Mouse (Mus musculus): ENCODE measurements around the gene Tradd. TPM values are rescaled to one million over a fixed set of nuclear protein-coding genes. Genes with fewer than 3 reads are reported as not detected.
A peak's percentile ranks its signal among the peaks of the same experiment; 100 is the strongest.

Gene Tradd
- polyA plus RNA-seq, 1 experiment from 2014 or later, result 18.0 TPM

- ATAC-seq (ENCODE audit: insufficient number of reproducible peaks, insufficient read depth, low FRiP score, low read depth), result no peak
- Histone ChIP-seq H3K27ac (replicated peaks in 1 of 2; ENCODE audit: control insufficient read depth in 1 of 2, insufficient read depth in 1 of 2, low read depth in 2 of 2, low read length in 2 of 2) (no peak overlapping the region), H3K36me3 (ENCODE audit: control insufficient read depth, insufficient read depth, low read length) (peaks cover 27% of the 10 kb centered on the region), H3K9me3 (ENCODE audit: control insufficient read depth, low read length) (no peaks in the 10 kb centered on the region), H3K9ac (ENCODE audit: low read length) (no peak overlapping the region), H3K4me1 (ENCODE audit: control insufficient read depth in 2 of 2, insufficient read depth in 2 of 2, low read length in 2 of 2) (no peaks in the 10 kb centered on the region), H3K4me3 (ENCODE audit: control insufficient read depth in 1 of 2, insufficient read depth in 1 of 2, low read depth in 1 of 2, low read length in 2 of 2) (no peak overlapping the region), H3K27me3 (ENCODE audit: control insufficient read depth, insufficient read depth, low read length) (no peaks in the 10 kb centered on the region), H3K4me2 (ENCODE audit: low read length) (no peak overlapping the region)
- 74% methylated on average over 12 of the region's 12 CpGs for WGBS
These were observed 32.7 kb downstream of the Tradd start for GRCm38 (mm10) chr8:105231503-105232320.

GRCm38 (mm10) chr8:105225917-105226316 is 38.5 kb downstream of the Tradd start:
- H3K27ac ChIP-seq (replicated peaks in 1 of 2; ENCODE audit: control insufficient read depth in 1 of 2, insufficient read depth in 1 of 2, low read depth in 2 of 2, low read length in 2 of 2), result no peak overlapping the region

GRCm38 (mm10) chr8:105225272-105225593 is 39.2 kb downstream of the Tradd start:
- Histone ChIP-seq H3K27me3 (ENCODE audit: control insufficient read depth, insufficient read depth, low read length) (no peaks in the 10 kb centered on the region), H3K4me1 (ENCODE audit: control insufficient read depth in 2 of 2, insufficient read depth in 2 of 2, low read length in 2 of 2) (peaks cover 0 to 18% of the 10 kb centered on the region in 2 experiments; a peak in 3 of 4 replicates), H3K9me3 (ENCODE audit: control insufficient read depth, low read length) (no peaks in the 10 kb centered on the region), H3K4me3 (ENCODE audit: control insufficient read depth in 1 of 2, insufficient read depth in 1 of 2, low read depth in 1 of 2, low read length in 2 of 2) (peak overlapping the region; percentile 87 to 91), H3K9ac (ENCODE audit: low read length) (peak overlapping the region; percentile 94), H3K4me2 (ENCODE audit: low read length) (peak overlapping the region; percentile 74), H3K27ac (replicated peaks in 1 of 2; ENCODE audit: control insufficient read depth in 1 of 2, insufficient read depth in 1 of 2, low read depth in 2 of 2, low read length in 2 of 2) (peak overlapping the region; percentile 72 to 93), H3K36me3 (ENCODE audit: control insufficient read depth, insufficient read depth, low read length) (no peaks in the 10 kb centered on the region)
- ATAC-seq (ENCODE audit: insufficient number of reproducible peaks, insufficient read depth, low FRiP score, low read depth), result peak; percentile 64; the same call in 1 of the 2 replicates
- WGBS, result under 1% methylated on average over 27 of the region's 27 CpGs

More at GRCm38 (mm10) chr8:105225917-105226316, 38.5 kb downstream of the Tradd start:
- no peaks in the 10 kb centered on the region for H3K36me3 ChIP-seq (ENCODE audit: control insufficient read depth, insufficient read depth, low read length)
- ATAC-seq (ENCODE audit: insufficient number of reproducible peaks, insufficient read depth, low FRiP score, low read depth), result no peak
- peak overlapping the region; percentile 74 for H3K4me2 ChIP-seq (ENCODE audit: low read length)
- H3K4me1 ChIP-seq (ENCODE audit: control insufficient read depth in 2 of 2, insufficient read depth in 2 of 2, low read length in 2 of 2), result peaks cover 0 to 18% of the 10 kb centered on the region in 2 experiments; a peak in 3 of 4 replicates
- no peaks in the 10 kb centered on the region for H3K9me3 ChIP-seq (ENCODE audit: control insufficient read depth, low read length)
- no peaks in the 10 kb centered on the region for H3K27me3 ChIP-seq (ENCODE audit: control insufficient read depth, insufficient read depth, low read length)
- peak overlapping the region; percentile 87 to 91; a peak in 3 of 4 replicates for H3K4me3 ChIP-seq (ENCODE audit: control insufficient read depth in 1 of 2, insufficient read depth in 1 of 2, low read depth in 1 of 2, low read length in 2 of 2)
- 19% methylated on average over 6 of the region's 6 CpGs for WGBS
- peak overlapping the region; percentile 94 for H3K9ac ChIP-seq (ENCODE audit: low read length)

GRCm38 (mm10) chr8:105224413-105225271 is 39.8 kb downstream of the Tradd start, which contains the start of gene D230025D16Rik:
Gene D230025D16Rik (plus strand): TSS chr8:105225145.
- Histone ChIP-seq H3K4me2 (ENCODE audit: low read length) (peak within 1 kb of the TSS; percentile 74), H3K4me3 (ENCODE audit: control insufficient read depth in 1 of 2, insufficient read depth in 1 of 2, low read depth in 1 of 2, low read length in 2 of 2) (peak within 1 kb of the TSS; percentile 87 to 91), H3K9me3 (ENCODE audit: control insufficient read depth, low read length) (no peaks in the 10 kb centered on the region), H3K27ac (replicated peaks in 1 of 2; ENCODE audit: control insufficient read depth in 1 of 2, insufficient read depth in 1 of 2, low read depth in 2 of 2, low read length in 2 of 2) (peak within 1 kb of the TSS; percentile 93 to 94), H3K36me3 (ENCODE audit: control insufficient read depth, insufficient read depth, low read length) (no peaks in the 10 kb centered on the region), H3K4me1 (ENCODE audit: control insufficient read depth in 2 of 2, insufficient read depth in 2 of 2, low read length in 2 of 2) (peaks cover 0 to 18% of the 10 kb centered on the region in 2 experiments; a peak in 3 of 4 replicates), H3K27me3 (ENCODE audit: control insufficient read depth, insufficient read depth, low read length) (no peaks in the 10 kb centered on the region), H3K9ac (ENCODE audit: low read length) (peak within 1 kb of the TSS; percentile 94)
- 3% methylated on average over 34 of the region's 34 CpGs for WGBS
- peak; percentile 93 for ATAC-seq (ENCODE audit: insufficient number of reproducible peaks, insufficient read depth, low FRiP score, low read depth)

- WGBS, result 68% methylated on average over 7 of the region's 7 CpGs
- Histone ChIP-seq H3K4me3 (ENCODE audit: control insufficient read depth in 1 of 2, insufficient read depth in 1 of 2, low read depth in 1 of 2, low read length in 2 of 2) (no peak overlapping the region), H3K27ac (replicated peaks in 1 of 2; ENCODE audit: control insufficient read depth in 1 of 2, insufficient read depth in 1 of 2, low read depth in 2 of 2, low read length in 2 of 2) (peak overlapping the region in 1 of 2 experiments; percentile 93; a peak in 1 of 4 replicates)
These were observed 40.6 kb downstream of the Tradd start for GRCm38 (mm10) chr8:105223850-105224249.

GRCm38 (mm10) chr8:105217926-105218522 is 46.4 kb downstream of the Tradd start:
- no peak for ATAC-seq (ENCODE audit: insufficient number of reproducible peaks, insufficient read depth, low FRiP score, low read depth)
- H3K36me3 ChIP-seq (ENCODE audit: control insufficient read depth, insufficient read depth, low read length), result peaks cover 28% of the 10 kb centered on the region
- no peaks in the 10 kb centered on the region for H3K27me3 ChIP-seq (ENCODE audit: control insufficient read depth, insufficient read depth, low read length)
- H3K9ac ChIP-seq (ENCODE audit: low read length), result no peak overlapping the region
- H3K9me3 ChIP-seq (ENCODE audit: control insufficient read depth, low read length), result no peaks in the 10 kb centered on the region
- H3K4me2 ChIP-seq (ENCODE audit: low read length), result no peak overlapping the region
- no peak overlapping the region for H3K4me3 ChIP-seq (ENCODE audit: control insufficient read depth in 1 of 2, insufficient read depth in 1 of 2, low read depth in 1 of 2, low read length in 2 of 2)
- no peaks in the 10 kb centered on the region for H3K4me1 ChIP-seq (ENCODE audit: control insufficient read depth in 2 of 2, insufficient read depth in 2 of 2, low read length in 2 of 2)
- no peak overlapping the region for H3K27ac ChIP-seq (replicated peaks in 1 of 2; ENCODE audit: control insufficient read depth in 1 of 2, insufficient read depth in 1 of 2, low read depth in 2 of 2, low read length in 2 of 2)
- WGBS, result 77% methylated on average over 5 of the region's 5 CpGs

More at GRCm38 (mm10) chr8:105223850-105224249, 40.6 kb downstream of the Tradd start:
- peak overlapping the region; percentile 74 for H3K4me2 ChIP-seq (ENCODE audit: low read length)
- peak overlapping the region; percentile 94; the same call in 1 of the 2 replicates for H3K9ac ChIP-seq (ENCODE audit: low read length)
- H3K4me1 ChIP-seq (ENCODE audit: control insufficient read depth in 2 of 2, insufficient read depth in 2 of 2, low read length in 2 of 2), result peaks cover 0 to 18% of the 10 kb centered on the region in 2 experiments; a peak in 3 of 4 replicates
- no peak for ATAC-seq (ENCODE audit: insufficient number of reproducible peaks, insufficient read depth, low FRiP score, low read depth)
- no peaks in the 10 kb centered on the region for H3K36me3 ChIP-seq (ENCODE audit: control insufficient read depth, insufficient read depth, low read length)
- no peaks in the 10 kb centered on the region for H3K27me3 ChIP-seq (ENCODE audit: control insufficient read depth, insufficient read depth, low read length)
- H3K9me3 ChIP-seq (ENCODE audit: control insufficient read depth, low read length), result no peaks in the 10 kb centered on the region

GRCm38 (mm10) chr8:105214104-105214503 is 50.3 kb downstream of the Tradd start:
- H3K9me3 ChIP-seq (ENCODE audit: control insufficient read depth, low read length), result no peaks in the 10 kb centered on the region
- H3K27me3 ChIP-seq (ENCODE audit: control insufficient read depth, insufficient read depth, low read length), result no peaks in the 10 kb centered on the region

More at GRCm38 (mm10) chr8:105214104-105214503, 50.3 kb downstream of the Tradd start:
- ATAC-seq (ENCODE audit: insufficient number of reproducible peaks, insufficient read depth, low FRiP score, low read depth), result no peak
- WGBS, result 87% methylated on average over 5 of the region's 5 CpGs
- no peak overlapping the region for H3K4me2 ChIP-seq (ENCODE audit: low read length)
- H3K4me1 ChIP-seq (ENCODE audit: control insufficient read depth in 2 of 2, insufficient read depth in 2 of 2, low read length in 2 of 2), result peaks cover 0 to 3% of the 10 kb centered on the region in 2 experiments; a peak in 1 of 4 replicates
- no peak overlapping the region for H3K9ac ChIP-seq (ENCODE audit: low read length)
- no peak overlapping the region for H3K27ac ChIP-seq (replicated peaks in 1 of 2; ENCODE audit: control insufficient read depth in 1 of 2, insufficient read depth in 1 of 2, low read depth in 2 of 2, low read length in 2 of 2)
- H3K36me3 ChIP-seq (ENCODE audit: control insufficient read depth, insufficient read depth, low read length), result peaks cover 31% of the 10 kb centered on the region
- H3K4me3 ChIP-seq (ENCODE audit: control insufficient read depth in 1 of 2, insufficient read depth in 1 of 2, low read depth in 1 of 2, low read length in 2 of 2), result no peak overlapping the region
